Mouse (Mus musculus) left cerebral cortex, postnatal 36 days (tissue): ENCODE measurements around the gene H2-M2. TPM values are rescaled to one million over a fixed set of nuclear protein-coding genes. Genes with fewer than 3 reads are reported as not detected.
"Not testable (repeated sequence)": the region's sequence is repeated elsewhere in the genome, so short reads cannot be mapped to it uniquely, and the experiment has no call there.

Source experiments
- DNase-seq, 2 experiments: peaks; one replicate each; pipeline ENCODE4 v3.0.0; 2021 to 2022; ENCODE audit warnings: low spot score in 2 of 2, mixed read lengths in 1 of 2
- intact Hi-C: fragments of 180-260 bp; cut with DNase I; formaldehyde crosslinking; loops from one replicate; pipeline ENCODE4 v1.15.1; 2025
- total RNA-seq, 2 experiments: library from RNA; stranded (reverse); gene quantifications; 2 replicates each; pipeline ENCODE4 v1.2.3; 2021

The H2-M2 gene
- total RNA-seq, result not detected

- intact Hi-C loops, result no loop called here
- DNase-seq, result no peak
Measured at GRCm38 (mm10) chr17:37483452-37483851, at the start of gene H2-M2. H2-M2 (minus strand) TSS chr17:37483552.

GRCm38 (mm10) chr17:37525427-37525826, 42.1 kb upstream of the H2-M2 start:
- intact Hi-C loops, DNase-seq: not testable (repeated sequence)

- intact Hi-C loops, DNase-seq: not testable (repeated sequence)
Measured at GRCm38 (mm10) chr17:37524612-37525011, 41.3 kb upstream of the H2-M2 start.

- DNase-seq, result no peak
- intact Hi-C loops, result no loop called here
Measured at GRCm38 (mm10) chr17:37507730-37508129, 24.4 kb upstream of the H2-M2 start, which contains the start of gene Olfr111. Olfr111 (plus strand) TSS chr17:37508030.

GRCm38 (mm10) chr17:37491930-37492518, 8.7 kb upstream of the H2-M2 start, which contains the start of gene Olfr110:
Olfr110 (plus strand) TSS chr17:37492468.
- intact Hi-C loops, result no loop called here
- no peak for DNase-seq

- no peak for DNase-seq
- intact Hi-C loops, result no loop called here
Measured at GRCm38 (mm10) chr17:37458616-37459015, 24.7 kb downstream of the H2-M2 start, which contains the start of gene Olfr109. Olfr109 (plus strand) TSS chr17:37458916.

- no peak for DNase-seq
- intact Hi-C loops, result no loop called here
Measured at GRCm38 (mm10) chr17:37445180-37445579, 38.2 kb downstream of the H2-M2 start, which contains the start of gene Olfr108. Olfr108 (plus strand) TSS chr17:37445480.

Other genes with a start within 250 kb of the H2-M2 start
- not detected for gene Olfr97, start 246.2 kb downstream of the H2-M2 start, total RNA-seq
- not detected for gene Olfr98, start 219.8 kb downstream of the H2-M2 start, total RNA-seq
- 1 to 10 TPM; 3.2 to 3.4 TPM for gene H2-M3, start 213.3 kb downstream of the H2-M2 start, total RNA-seq
- not detected for gene Olfr99, start 200.1 kb downstream of the H2-M2 start, total RNA-seq
- gene Olfr101, start 179.2 kb downstream of the H2-M2 start, total RNA-seq, result not detected
- not detected for gene Olfr102, start 166.5 kb downstream of the H2-M2 start, total RNA-seq
- not detected for gene Olfr103, start 143.9 kb downstream of the H2-M2 start, total RNA-seq
- not detected for gene Olfr104-ps, start 124.0 kb downstream of the H2-M2 start, total RNA-seq
- gene Olfr105-ps, start 104.5 kb downstream of the H2-M2 start, total RNA-seq, result not detected
- gene Olfr106-ps, start 93.2 kb downstream of the H2-M2 start, total RNA-seq, result not detected
- gene Olfr107, start 84.3 kb downstream of the H2-M2 start, total RNA-seq, result not detected
- gene Olfr108, start 38.1 kb downstream of the H2-M2 start, total RNA-seq, result not detected
- gene Olfr109, start 24.6 kb downstream of the H2-M2 start, total RNA-seq, result not detected
- gene Olfr110, start 8.9 kb upstream of the H2-M2 start, total RNA-seq, result under 1 TPM in 1 of 2 experiments, not detected in 1; 0.22 TPM
- under 1 TPM in 1 of 2 experiments, not detected in 1; 0.17 TPM for gene Olfr111, start 24.5 kb upstream of the H2-M2 start, total RNA-seq
- not detected for gene Olfr112, start 85.9 kb upstream of the H2-M2 start, total RNA-seq
- gene Olfr113, start 94.1 kb upstream of the H2-M2 start, total RNA-seq, result not detected
- not detected for gene Olfr114, start 109.2 kb upstream of the H2-M2 start, total RNA-seq
- gene Olfr115, start 143.6 kb upstream of the H2-M2 start, total RNA-seq, result not detected
- not detected for gene Olfr116, start 143.6 kb upstream of the H2-M2 start, total RNA-seq
- not detected for gene Olfr117, start 180.2 kb upstream of the H2-M2 start, total RNA-seq
- gene Olfr118, start 183.4 kb upstream of the H2-M2 start, total RNA-seq, result not detected
- gene Olfr119, start 213.0 kb upstream of the H2-M2 start, total RNA-seq, result not detected
- not detected for gene Olfr120, start 238.3 kb upstream of the H2-M2 start, total RNA-seq